Mouse (Mus musculus): ENCODE results near the gene Sipa1l1.

- TF ChIP-seq GATA1 (IDR thresholded peaks at IDR 0.05; ENCODE audit: low read length) = no peak
- TF ChIP-seq TAL1 (IDR thresholded peaks at IDR 0.05; ENCODE audit: low read length) = no peak
Measured at GRCm38 (mm10) chr12:82364186-82364585, 195.1 kb downstream of the Sipa1l1 start.

Measured in erythroblast, embryonic 14.5 days (primary cell).